Mouse (Mus musculus) ovary, adult 18-20 months (tissue): ENCODE results near the gene Cfap57.
"Not testable (repeated sequence)": the region's sequence is repeated elsewhere in the genome, so short reads cannot be mapped to it uniquely, and the experiment has no call there.

Experiments used
- DNase-seq: peaks from one replicate; pipeline ENCODE4 v3.0.0; 2022; ENCODE audit warnings: low spot score, mixed read lengths

The Cfap57 gene

GRCm38 (mm10) chr4:118564062-118564925 is 56.3 kb downstream of the Cfap57 start:
- DNase-seq: no peak

- no peak for DNase-seq
Measured at GRCm38 (mm10) chr4:118553039-118553649, 67.4 kb downstream of the Cfap57 start.

- not testable (repeated sequence) for DNase-seq
Measured at GRCm38 (mm10) chr4:118548130-118548480, 72.5 kb downstream of the Cfap57 start.

DNA sequence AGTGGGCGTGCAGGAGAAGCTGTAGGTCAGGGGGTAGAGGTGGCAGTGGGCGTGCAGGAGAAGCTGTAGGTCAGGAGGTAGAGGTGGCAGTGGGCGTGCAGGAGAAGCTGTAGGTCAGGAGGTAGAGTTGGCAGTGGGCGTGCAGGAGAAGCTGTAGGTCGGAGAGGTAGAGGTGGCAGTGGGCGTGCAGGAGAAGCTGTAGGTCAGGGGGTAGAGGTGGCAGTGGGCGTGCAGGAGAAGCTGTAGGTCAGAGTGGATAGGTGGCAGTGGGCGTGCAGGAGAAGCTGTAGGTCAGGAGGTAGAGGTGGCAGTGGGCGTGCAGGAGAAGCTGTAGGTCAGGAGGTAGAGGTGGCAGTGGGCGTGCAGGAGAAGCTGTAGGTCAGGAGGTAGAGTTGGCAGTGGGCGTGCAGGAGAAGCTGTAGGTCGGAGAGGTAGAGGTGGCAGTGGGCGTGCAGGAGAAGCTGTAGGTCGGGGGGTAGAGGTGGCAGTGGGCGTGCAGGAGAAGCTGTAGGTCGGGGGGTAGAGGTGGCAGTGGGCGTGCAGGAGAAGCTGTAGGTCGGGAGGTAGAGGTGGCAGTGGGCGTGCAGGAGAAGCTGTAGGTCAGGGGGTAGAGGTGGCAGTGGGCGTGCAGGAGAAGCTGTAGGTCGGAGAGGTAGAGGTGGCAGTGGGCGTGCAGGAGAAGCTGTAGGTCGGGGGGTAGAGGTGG is 73.0 kb downstream of the Cfap57 start:
- peak; percentile 80 for DNase-seq

GRCm38 (mm10) chr4:118544441-118545127 is 76.0 kb downstream of the Cfap57 start:
- no peak for DNase-seq

GRCm38 (mm10) chr4:118543592-118544260 is 76.9 kb downstream of the Cfap57 start, which contains the start of gene Tmem125:
Tmem125 (minus strand) TSS chr4:118544044.
- DNase-seq: peak; percentile 65

DNA sequence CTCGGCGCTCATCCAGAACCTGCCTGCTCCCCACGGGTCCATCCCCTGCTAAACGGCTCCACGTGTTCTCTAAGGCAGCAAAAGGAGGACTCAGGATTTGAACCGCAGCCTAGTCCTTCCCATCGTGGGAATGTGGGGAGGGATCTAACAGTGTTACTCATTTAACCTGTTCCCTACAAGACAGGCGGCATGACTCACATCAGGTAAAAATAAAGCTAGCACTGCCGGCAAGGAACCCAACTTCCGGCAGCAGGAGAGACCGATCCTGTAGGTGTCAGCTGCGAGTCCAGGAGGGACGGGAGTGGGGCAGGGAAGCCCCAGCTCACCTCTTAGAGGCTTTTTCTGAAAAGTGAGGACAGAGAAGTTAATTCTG is 77.4 kb downstream of the Cfap57 start:
- DNase-seq: no peak

DNA sequence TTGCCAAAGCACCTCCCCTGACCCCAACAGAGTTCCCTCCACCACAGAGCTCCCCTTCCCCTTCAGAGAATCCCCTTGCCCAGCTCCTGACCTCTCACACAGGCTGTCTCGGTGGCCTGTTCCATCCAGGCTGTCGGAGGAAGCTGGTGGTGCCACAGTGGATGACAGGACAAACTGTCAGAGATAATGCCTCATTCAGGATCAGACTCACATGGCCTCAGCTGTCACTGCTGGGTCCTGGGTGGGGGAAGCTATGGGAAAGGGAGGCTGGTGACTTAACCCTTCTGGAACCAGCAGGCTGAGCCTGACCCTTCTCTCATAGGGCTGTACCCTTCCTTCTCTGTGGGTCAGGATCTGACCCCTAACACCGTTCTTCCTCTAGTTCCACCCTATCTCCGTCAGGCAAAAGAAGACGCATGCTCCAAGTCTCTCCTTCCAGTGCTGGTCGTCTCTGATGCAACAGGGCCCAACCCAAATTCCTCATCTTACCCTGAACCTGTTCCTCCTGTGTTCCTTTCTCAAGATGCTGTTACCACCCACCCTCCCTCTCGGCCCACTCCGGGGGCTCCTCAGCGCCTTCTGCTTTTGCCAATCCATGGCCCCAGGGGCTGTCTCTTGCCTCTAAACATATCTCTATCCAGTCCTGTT is 77.9 kb downstream of the Cfap57 start:
- no peak for DNase-seq

GRCm38 (mm10) chr4:118539904-118540303 is 80.7 kb downstream of the Cfap57 start:
- DNase-seq: no peak

DNA sequence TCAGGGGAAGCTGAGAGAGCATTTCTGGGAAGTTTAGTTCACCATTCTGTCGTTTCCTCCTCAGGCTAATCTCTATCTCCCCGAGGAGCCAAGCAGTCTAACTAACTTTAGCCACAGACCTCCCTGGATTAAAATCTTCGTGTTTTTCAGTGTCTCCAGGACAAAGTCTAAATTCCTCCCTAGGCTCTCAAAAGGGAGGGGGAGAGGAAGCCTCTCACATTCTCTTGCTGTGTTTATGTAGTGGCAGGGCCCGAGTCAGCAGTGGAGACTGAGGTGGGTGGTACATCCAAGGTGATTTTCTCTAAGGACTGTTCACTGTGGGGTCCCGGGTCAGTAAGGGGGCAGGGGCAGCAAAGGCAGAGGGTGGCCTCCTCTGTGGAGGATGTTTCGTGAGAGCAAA is 82.8 kb downstream of the Cfap57 start:
- DNase-seq: no peak

- DNase-seq: no peak
Measured at GRCm38 (mm10) chr4:118535610-118536009, 85.0 kb downstream of the Cfap57 start.

DNA sequence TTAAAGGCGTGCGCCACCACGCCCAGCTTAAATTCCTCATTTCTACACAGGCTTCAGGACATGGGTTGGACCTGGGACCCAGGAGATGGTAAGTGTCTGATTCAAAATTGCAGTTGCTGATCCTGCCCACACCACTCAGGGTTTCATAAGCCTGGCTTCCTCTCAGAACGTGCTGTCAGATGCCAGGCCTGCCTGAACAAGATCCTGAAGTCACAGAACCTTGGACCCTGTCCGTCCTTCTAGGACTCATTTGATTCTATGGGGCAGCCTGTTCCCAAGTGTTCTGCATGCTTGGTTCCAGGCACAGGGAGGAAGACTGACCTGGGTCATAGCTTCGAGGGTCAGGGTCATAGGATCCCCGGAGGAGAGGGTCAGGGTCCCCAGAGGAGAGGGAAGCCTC is 87.0 kb downstream of the Cfap57 start:
- no peak for DNase-seq

DNA sequence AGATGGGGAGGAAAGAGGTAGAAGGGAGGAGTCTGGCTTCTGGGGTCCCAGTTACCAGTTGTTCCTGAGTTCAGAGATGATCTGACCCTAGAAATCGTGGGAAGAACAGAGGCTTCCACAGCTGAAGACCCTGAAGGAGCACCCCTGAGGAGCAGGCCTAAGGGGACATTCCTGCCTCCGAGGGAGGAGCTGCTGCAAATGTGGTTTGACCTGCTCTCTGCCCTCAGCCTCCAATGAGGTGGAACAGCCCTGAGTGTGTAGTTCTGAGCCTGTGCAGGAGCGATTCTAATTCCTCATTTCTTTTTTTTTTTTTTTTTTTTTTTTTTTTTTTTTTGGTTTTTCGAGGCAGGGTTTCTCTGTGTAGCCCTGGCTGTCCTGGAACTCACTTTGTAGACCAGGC is 87.4 kb downstream of the Cfap57 start:
- DNase-seq: no peak

- no peak for DNase-seq
Measured at GRCm38 (mm10) chr4:118532663-118533062, 87.9 kb downstream of the Cfap57 start.

GRCm38 (mm10) chr4:118527720-118528119 is 92.9 kb downstream of the Cfap57 start:
- no peak for DNase-seq

DNA sequence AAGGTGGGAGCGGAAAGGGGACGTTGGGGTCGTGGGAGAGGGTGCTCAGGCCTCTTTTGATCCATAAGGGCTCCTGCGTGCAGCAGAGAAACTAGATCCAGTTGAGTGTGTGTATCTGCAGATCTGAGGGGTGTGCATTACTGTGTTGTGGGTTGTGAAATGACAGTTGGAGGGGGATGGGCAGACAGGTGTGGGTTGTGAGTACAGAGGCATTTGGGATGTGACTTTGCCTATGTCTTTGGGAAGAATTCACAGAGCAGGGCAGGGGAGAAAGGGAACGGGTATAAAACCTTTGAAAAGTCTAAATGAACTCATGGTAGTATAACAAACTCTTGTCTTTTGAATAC is 93.3 kb downstream of the Cfap57 start:
- DNase-seq: no peak

GRCm38 (mm10) chr4:118526408-118527334 is 93.9 kb downstream of the Cfap57 start, which contains the start of gene 2610528J11Rik:
2610528J11Rik (plus strand) TSS chr4:118526999.
- DNase-seq: no peak

DNA sequence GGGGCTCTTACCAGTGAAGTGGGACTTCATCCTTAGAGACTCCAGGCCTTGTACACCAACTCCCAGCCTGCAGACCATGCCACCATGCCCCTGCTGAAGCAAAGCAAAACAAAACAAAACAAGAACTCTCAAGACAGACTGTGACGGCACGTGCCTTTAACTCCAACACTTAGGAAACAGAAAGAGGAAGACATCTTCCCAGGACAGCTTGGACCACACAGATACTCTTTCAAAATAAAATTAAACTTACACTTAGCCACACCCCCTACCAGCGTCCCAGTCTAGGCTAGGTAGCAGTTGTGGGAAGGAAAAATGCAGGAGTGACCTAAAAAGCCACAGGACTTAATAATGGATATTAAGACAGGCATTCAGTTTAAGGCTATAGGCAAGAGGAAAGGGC is 94.8 kb downstream of the Cfap57 start:
- no peak for DNase-seq

- DNase-seq: no peak
Measured at GRCm38 (mm10) chr4:118523976-118524375, 96.6 kb downstream of the Cfap57 start.

- no peak for DNase-seq
Measured at GRCm38 (mm10) chr4:118522248-118522647, 98.3 kb downstream of the Cfap57 start.
